Mouse (Mus musculus) lung, postnatal 0 days (tissue): Measurements from ENCODE around the gene Idua. TPM values are rescaled to one million over a fixed set of nuclear protein-coding genes. Genes with fewer than 3 reads are reported as not detected.
A peak's percentile ranks its signal among the peaks of the same experiment; 100 is the strongest.

Experiments
- ATAC-seq: fragments of 200-750 bp; cut with Nextera tagmentation; 2 replicates; pipeline ENCODE4 v1.8.0; 2017; ENCODE audit warnings: moderate library complexity
- DNase-seq: peaks from one replicate; pipeline ENCODE4 v3.0.0-alpha.2; 2016; ENCODE audit warnings: low spot score
- H3K27ac ChIP-seq: fragments of 300-500 bp; sonication (generic); 2 replicates; pipeline ENCODE4 v1.5.1; 2014; ENCODE audit warnings: antibody characterized with exemption, mild to moderate bottlenecking, low read length, mixed read lengths
- H3K27me3 ChIP-seq: fragments of 300-500 bp; sonication (generic); replicated peaks from 2 replicates; pipeline ENCODE4 v1.6.1; 2014; ENCODE audit warnings: low read length, mixed read lengths; ENCODE audit not compliant: insufficient read depth
- H3K36me3 ChIP-seq: fragments of 300-500 bp; sonication (generic); 2 replicates; pipeline ENCODE4 v1.6.1; 2014; ENCODE audit warnings: low read length, mixed read lengths; ENCODE audit not compliant: insufficient read depth
- H3K4me1 ChIP-seq: fragments of 300-500 bp; sonication (generic); 2 replicates; pipeline ENCODE4 v1.6.1; 2014; ENCODE audit warnings: antibody characterized with exemption, low read depth, low read length, mixed read lengths; ENCODE audit not compliant: insufficient read depth
- H3K4me2 ChIP-seq: fragments of 300-500 bp; sonication (generic); replicated peaks from 2 replicates; pipeline ENCODE4 v1.6.1; 2014; ENCODE audit warnings: low read depth, mild to moderate bottlenecking, low read length, moderate library complexity, mixed read lengths
- H3K4me3 ChIP-seq: fragments of 300-500 bp; sonication (generic); 2 replicates; pipeline ENCODE4 v1.5.1; 2014; ENCODE audit warnings: low read depth, low read length
- H3K9ac ChIP-seq: fragments of 300-500 bp; sonication (generic); replicated peaks from 2 replicates; pipeline ENCODE4 v1.6.1; 2014; ENCODE audit warnings: low read depth, mild to moderate bottlenecking
- H3K9me3 ChIP-seq: fragments of 300-500 bp; sonication (generic); 2 replicates; pipeline ENCODE4 v1.6.1; 2016; ENCODE audit warnings: low read length, mixed read lengths
- CTCF ChIP-seq: IDR thresholded peaks from 2 replicates; pipeline ENCODE4 v1.5.1; 2016; ENCODE audit warnings: antibody characterized with exemption, mild to moderate bottlenecking
- EP300 ChIP-seq: IDR thresholded peaks from 2 replicates; pipeline ENCODE4 v1.6.1; 2016; ENCODE audit warnings: antibody characterized with exemption, mild to moderate bottlenecking, control low read depth
- WGBS: fragments of 180-500 bp; shearing (Covaris S2); extraction: QIAGEN DNeasy Blood & Tissue Kit; methylation state at CpG from one replicate; pipeline ENCODE4 v1.1.7; 2014; 5-methylcytosine and 5-hydroxymethylcytosine counted together
- polyA plus RNA-seq: library from polyadenylated mRNA; unstranded; fragments of >200 nt; fragmentation: Nextera tagmentation; extraction: Ambion mirVana; gene quantifications from 2 replicates; pipeline ENCODE4 v1.2.1, GENCODE M21; 2015

The Idua gene
- polyA plus RNA-seq, 1 experiment from 2014 or later: 7.1 TPM

- peak; percentile 23 for DNase-seq
- Histone ChIP-seq H3K4me3 (no peak overlapping the region), H3K27ac (no peak overlapping the region), H3K4me2 (no peak overlapping the region), H3K9ac (no peak overlapping the region), H3K9me3 (no peaks in the 10 kb centered on the region), H3K36me3 (no peaks in the 10 kb centered on the region), H3K27me3 (no peaks in the 10 kb centered on the region), H3K4me1 (no peaks in the 10 kb centered on the region; the same call in 1 of the 2 replicates)
- ATAC-seq: no peak
- WGBS: 62% methylated on average over 4 of the region's 4 CpGs
- TF ChIP-seq EP300 (no peak), CTCF (peak; percentile 41)
These were observed 31.0 kb downstream of the Idua start for GRCm38 (mm10) chr5:108691152-108691551.

- WGBS: 0% methylated on average over 16 of the region's 18 CpGs
- TF ChIP-seq CTCF (peak; percentile 70), EP300 (no peak)
- DNase-seq (peak; percentile 77), ATAC-seq (peak; percentile 32)
- H3K9me3 ChIP-seq: no peaks in the 10 kb centered on the region
- no peak within 1 kb of the TSS; the same call in 1 of the 2 replicates for H3K9ac ChIP-seq
- no peaks in the 10 kb centered on the region; the same call in 1 of the 2 replicates for H3K4me1 ChIP-seq
- peak within 1 kb of the TSS; percentile 98 for H3K4me2 ChIP-seq
- no peaks in the 10 kb centered on the region for H3K27me3 ChIP-seq
- H3K4me3 ChIP-seq: peak within 1 kb of the TSS; percentile 25
- H3K27ac ChIP-seq: no peak within 1 kb of the TSS
- H3K36me3 ChIP-seq: no peaks in the 10 kb centered on the region
These were observed 32.1 kb downstream of the Idua start, which contains the start of gene Fgfrl1 for GRCm38 (mm10) chr5:108692271-108692670. Gene Fgfrl1, plus strand, starts transcription at chr5:108692382.

GRCm38 (mm10) chr5:108693872-108694288, 33.7 kb downstream of the Idua start:
- Histone ChIP-seq H3K27me3 (no peaks in the 10 kb centered on the region), H3K9ac (peak overlapping the region; percentile 53; the same call in 1 of the 2 replicates), H3K4me2 (peak overlapping the region; percentile 98), H3K4me1 (no peaks in the 10 kb centered on the region; the same call in 1 of the 2 replicates), H3K36me3 (no peaks in the 10 kb centered on the region), H3K27ac (0 out of 2 replicates have a peak overlapping the region, but pooled peaks have one; percentile 47), H3K4me3 (peak overlapping the region; percentile 89), H3K9me3 (no peaks in the 10 kb centered on the region)
- ATAC-seq (peak; percentile 97), DNase-seq (peak; percentile 97)
- TF ChIP-seq CTCF (no peak; the same call in 1 of the 2 replicates), EP300 (no peak)
- WGBS: under 1% methylated on average over 40 of the region's 43 CpGs

GRCm38 (mm10) chr5:108694352-108695261, 34.5 kb downstream of the Idua start:
- H3K9me3 ChIP-seq: no peaks in the 10 kb centered on the region
- TF ChIP-seq CTCF (no peak), EP300 (no peak)
- peak overlapping the region; percentile 89 for H3K4me3 ChIP-seq
- ATAC-seq (peak; percentile 54), DNase-seq (peak; percentile 56)
- H3K36me3 ChIP-seq: no peaks in the 10 kb centered on the region
- under 1% methylated on average over 64 of the region's 99 CpGs for whole genome bisulfite sequencing
- no peaks in the 10 kb centered on the region for H3K27me3 ChIP-seq
- H3K27ac ChIP-seq: peak overlapping the region; percentile 47; the same call in 1 of the 2 replicates
- H3K9ac ChIP-seq: peak overlapping the region; percentile 53
- no peaks in the 10 kb centered on the region; the same call in 1 of the 2 replicates for H3K4me1 ChIP-seq
- peak overlapping the region; percentile 98 for H3K4me2 ChIP-seq

- TF ChIP-seq EP300 (no peak), CTCF (no peak)
- H3K9ac ChIP-seq: no peak overlapping the region
These were observed 35.7 kb downstream of the Idua start for GRCm38 (mm10) chr5:108695861-108696260.

GRCm38 (mm10) chr5:108696542-108696941, 36.4 kb downstream of the Idua start:
- TF ChIP-seq CTCF (no peak), EP300 (no peak)
- Histone ChIP-seq H3K27ac (no peak overlapping the region), H3K9ac (no peak overlapping the region), H3K9me3 (no peaks in the 10 kb centered on the region), H3K4me3 (no peak overlapping the region), H3K27me3 (no peaks in the 10 kb centered on the region), H3K4me1 (peaks cover 6% of the 10 kb centered on the region; the same call in 1 of the 2 replicates), H3K4me2 (no peak overlapping the region), H3K36me3 (no peaks in the 10 kb centered on the region)
- ATAC-seq (no peak), DNase-seq (no peak)
- WGBS: 87% methylated on average over 3 of the region's 3 CpGs

More at GRCm38 (mm10) chr5:108695861-108696260, 35.7 kb downstream of the Idua start:
- WGBS: 86% methylated on average over 12 of the region's 12 CpGs
- Histone ChIP-seq H3K27ac (no peak overlapping the region), H3K4me2 (no peak overlapping the region), H3K36me3 (no peaks in the 10 kb centered on the region), H3K27me3 (no peaks in the 10 kb centered on the region), H3K9me3 (no peaks in the 10 kb centered on the region), H3K4me1 (peaks cover 6% of the 10 kb centered on the region; the same call in 1 of the 2 replicates), H3K4me3 (no peak overlapping the region)
- DNase-seq: no peak
- ATAC-seq: no peak
